Mouse (Mus musculus) embryonic facial prominence, embryonic 10.5 days (tissue): ENCODE results near the gene Ttc24. TPM values are rescaled to one million over a fixed set of nuclear protein-coding genes. Genes with fewer than 3 reads are reported as not detected.

ENCODE experiments used
- DNase-seq: peaks from one replicate; pipeline ENCODE4 v3.0.0-alpha.2; 2017; ENCODE audit warnings: low spot score
- H3K27ac ChIP-seq: fragments of 300-500 bp; sonication (generic); replicated peaks from 2 replicates; pipeline ENCODE4 v1.5.1; 2016; ENCODE audit warnings: mild to moderate bottlenecking
- H3K27me3 ChIP-seq: fragments of 300-500 bp; sonication (generic); replicated peaks from 2 replicates; pipeline ENCODE4 v1.6.1; 2016; ENCODE audit warnings: low read depth, mild to moderate bottlenecking; ENCODE audit not compliant: poor library complexity, severe bottlenecking
- H3K36me3 ChIP-seq: fragments of 300-500 bp; sonication (generic); replicated peaks from 2 replicates; pipeline ENCODE4 v1.6.1; 2016; ENCODE audit warnings: mild to moderate bottlenecking, moderate library complexity
- H3K4me1 ChIP-seq: fragments of 300-500 bp; sonication (generic); 2 replicates; pipeline ENCODE4 v1.6.1; 2016
- H3K4me3 ChIP-seq: fragments of 300-500 bp; sonication (generic); 2 replicates; pipeline ENCODE4 v1.5.1; 2016; ENCODE audit warnings: mild to moderate bottlenecking, moderate library complexity
- H3K9me3 ChIP-seq: fragments of 300-500 bp; sonication (generic); 2 replicates; pipeline ENCODE4 v1.6.1; 2016; ENCODE audit warnings: mild to moderate bottlenecking
- WGBS: fragments of 180-500 bp; shearing (Covaris S2); methylation state at CpG from one replicate; pipeline ENCODE4 v1.1.7; 2016; 5-methylcytosine and 5-hydroxymethylcytosine counted together
- polyA plus RNA-seq: library from polyadenylated mRNA; unstranded; fragments of >200 nt; fragmentation: Nextera tagmentation; extraction: Ambion mirVana; gene quantifications from 2 replicates; pipeline ENCODE4 v1.2.1, GENCODE M21; 2016

Ttc24 gene
- polyA plus RNA-seq, 1 experiment from 2014 or later: 0.24 TPM

GRCm38 (mm10) chr3:88026823-88027222, 51.3 kb downstream of the Ttc24 start:
- no peak overlapping the region for H3K4me3 ChIP-seq
- H3K36me3 ChIP-seq: no peaks in the 10 kb centered on the region
- H3K9me3 ChIP-seq: 0 out of 2 replicates have a peak, but pooled peaks cover 6% of the 10 kb centered on the region
- DNase-seq: no peak
- WGBS: 58% methylated on average over 7 of the region's 7 CpGs
- no peak overlapping the region for H3K27ac ChIP-seq
- H3K4me1 ChIP-seq: peaks cover 36% of the 10 kb centered on the region
- peaks cover 87% of the 10 kb centered on the region for H3K27me3 ChIP-seq

GRCm38 (mm10) chr3:88023192-88024074, 54.7 kb downstream of the Ttc24 start:
- WGBS: under 1% methylated on average over 81 of the region's 81 CpGs
- Histone ChIP-seq H3K4me3 (peak overlapping the region; percentile 72), H3K4me1 (peaks cover 24% of the 10 kb centered on the region), H3K27me3 (peaks cover 88% of the 10 kb centered on the region), H3K36me3 (no peaks in the 10 kb centered on the region), H3K9me3 (0 out of 2 replicates have a peak, but pooled peaks cover 5% of the 10 kb centered on the region), H3K27ac (0 out of 2 replicates have a peak overlapping the region, but pooled peaks have one; percentile 14)
- no peak for DNase-seq

- Histone ChIP-seq H3K27ac (0 out of 2 replicates have a peak overlapping the region, but pooled peaks have one; percentile 14), H3K4me1 (peaks cover 24% of the 10 kb centered on the region), H3K36me3 (no peaks in the 10 kb centered on the region), H3K9me3 (no peaks in the 10 kb centered on the region), H3K4me3 (peak overlapping the region; percentile 72), H3K27me3 (peaks cover 91% of the 10 kb centered on the region)
- WGBS: under 1% methylated on average over 66 of the region's 66 CpGs
- peak; percentile 95 for DNase-seq
Measured at GRCm38 (mm10) chr3:88022322-88023191, 55.5 kb downstream of the Ttc24 start.

Other genes starting within 250 kb of the Ttc24 start
- gene Sh2d2a, start 231.5 kb downstream of the Ttc24 start, polyA plus RNA-seq: not detected in 2 replicates
- gene Prcc, start 192.7 kb downstream of the Ttc24 start, polyA plus RNA-seq: 19.7 and 20.6 TPM in 2 replicates
- gene Hdgf, start 172.0 kb downstream of the Ttc24 start, polyA plus RNA-seq: 269 and 278 TPM in 2 replicates
- 78.4 and 79.3 TPM in 2 replicates for gene Mrpl24, start 158.8 kb downstream of the Ttc24 start, polyA plus RNA-seq
- 78.0 and 81.3 TPM in 2 replicates for gene Isg20l2, start 148.0 kb downstream of the Ttc24 start, polyA plus RNA-seq
- 20.6 and 21.5 TPM in 2 replicates for gene Rrnad1, start 147.6 kb downstream of the Ttc24 start, polyA plus RNA-seq
- 686 and 800 TPM in 2 replicates for gene Crabp2, start 129.6 kb downstream of the Ttc24 start, polyA plus RNA-seq
- 35.3 and 46.2 TPM in 2 replicates for gene Nes, start 107.2 kb downstream of the Ttc24 start, polyA plus RNA-seq
- 0.32 and 0.41 TPM in 2 replicates for gene Bcan, start 78.1 kb downstream of the Ttc24 start, polyA plus RNA-seq
- not detected in 2 replicates for gene Hapln2, start 50.7 kb downstream of the Ttc24 start, polyA plus RNA-seq
- gene Gpatch4, start 35.2 kb downstream of the Ttc24 start, polyA plus RNA-seq: 52.2 and 52.4 TPM in 2 replicates
- gene Naxe, start 19.8 kb downstream of the Ttc24 start, polyA plus RNA-seq: 126 and 145 TPM in 2 replicates
- 27.3 and 28.2 TPM in 2 replicates for gene Iqgap3, start 3.7 kb upstream of the Ttc24 start, polyA plus RNA-seq
- gene Mef2d, start 64.1 kb upstream of the Ttc24 start, polyA plus RNA-seq: 11.1 and 12.1 TPM in 2 replicates
- 0.17 TPM in 1 of 2 replicates, not detected in the other for gene Rhbg, start 176.4 kb upstream of the Ttc24 start, polyA plus RNA-seq
- not detected in 2 replicates for gene Gm38392, start 208.9 kb upstream of the Ttc24 start, polyA plus RNA-seq
- 12.6 and 14.7 TPM in 2 replicates for gene Tsacc, start 218.7 kb upstream of the Ttc24 start, polyA plus RNA-seq
- 862 and 910 TPM in 2 replicates for gene Cct3, start 218.8 kb upstream of the Ttc24 start, polyA plus RNA-seq
- gene Glmp, start 246.7 kb upstream of the Ttc24 start, polyA plus RNA-seq: 142 and 153 TPM in 2 replicates